Mouse (Mus musculus) testis, adult 2 months (tissue): ENCODE measurements at regions not wholly inside any gene's neighbourhood (a gene's known extent, or its start where the extent isn't known, plus 50 kb on each side); places are given as distances from the start of the nearest gene placed in this dataset.
"Not testable (repeated sequence)": the region's sequence is repeated elsewhere in the genome, so short reads cannot be mapped to it uniquely, and the experiment has no call there.

Source experiments
- H3K27ac ChIP-seq: fragments of 200-500 bp; 2 replicates; pipeline ENCODE4 v1.5.1; 2012; ENCODE audit warnings: low read depth, low read length; ENCODE audit not compliant: control insufficient read depth, insufficient read depth
- H3K27me3 ChIP-seq: fragments of 200-500 bp; 2 replicates; pipeline ENCODE4 v1.6.1; 2012; ENCODE audit warnings: mild to moderate bottlenecking, low read length, moderate library complexity; ENCODE audit not compliant: control insufficient read depth, insufficient read depth
- H3K36me3 ChIP-seq: fragments of 200-500 bp; 2 replicates; pipeline ENCODE4 v1.6.1; 2012; ENCODE audit warnings: mild to moderate bottlenecking, low read length; ENCODE audit not compliant: control insufficient read depth, insufficient read depth
- H3K4me1 ChIP-seq: fragments of 200-500 bp; 2 replicates; pipeline ENCODE4 v1.6.1; 2012; ENCODE audit warnings: low read length; ENCODE audit not compliant: control insufficient read depth, insufficient read depth
- H3K4me3 ChIP-seq: fragments of 200-500 bp; 2 replicates; pipeline ENCODE4 v1.5.1; 2012; ENCODE audit warnings: low read depth, mild to moderate bottlenecking, low read length, moderate library complexity, mixed read lengths; ENCODE audit not compliant: control insufficient read depth

DNA sequence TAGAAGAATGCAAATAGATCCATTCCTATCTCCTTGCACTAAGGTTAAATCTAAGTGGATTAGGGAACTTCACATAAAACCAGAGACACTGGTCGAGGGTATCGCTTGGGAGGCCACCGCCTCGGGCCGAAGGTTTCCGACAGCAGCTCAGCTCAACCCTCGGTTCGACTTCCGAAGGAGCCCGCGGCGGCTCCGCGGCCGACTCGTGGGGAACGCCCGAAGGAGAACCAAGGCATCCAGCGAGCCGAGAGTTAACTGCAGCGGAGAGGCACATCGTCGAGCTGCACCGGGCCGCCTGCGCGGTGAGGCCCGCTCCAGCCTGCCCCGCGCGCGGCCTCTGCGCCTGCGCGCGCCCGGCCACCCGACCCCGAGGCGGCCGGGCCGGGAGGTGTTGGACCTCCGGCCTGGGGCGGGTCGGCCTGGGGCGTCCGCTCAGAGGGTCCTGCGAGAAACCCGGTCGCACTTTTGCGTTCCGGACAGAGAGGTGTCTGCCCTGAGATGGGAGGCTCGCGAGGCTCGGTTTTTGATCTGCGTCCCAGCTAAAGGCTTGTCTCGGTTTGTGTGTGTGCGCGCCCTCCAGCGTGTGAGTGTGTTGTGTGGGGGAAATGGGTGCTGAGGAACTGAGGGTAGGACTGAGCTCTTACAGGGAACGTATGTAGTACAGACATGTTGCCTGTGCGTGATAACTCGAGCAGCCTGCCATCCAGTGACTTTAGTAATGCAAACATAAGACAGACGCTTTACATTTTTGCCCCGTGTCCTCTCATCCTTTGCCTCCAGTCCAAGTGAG, 50.9 kb upstream of the Vmn2r9 start:
- H3K4me1 ChIP-seq: not testable (repeated sequence)
- peak overlapping the region; percentile 54 for H3K4me3 ChIP-seq

More for the DNA sequence above, 50.9 kb upstream of the Vmn2r9 start:
- not testable (repeated sequence) for H3K27ac ChIP-seq, H3K27me3 ChIP-seq, H3K36me3 ChIP-seq
